Mouse (Mus musculus): ENCODE data around the gene H2-M10.2.

H2-M10.2 gene

GRCm38 (mm10) chr17:36286390-36286789, at the start of gene H2-M10.2:
Gene H2-M10.2 (minus strand): TSS chr17:36286490.
- no peak for DNase-seq

- DNase-seq, result no peak
Observed at GRCm38 (mm10) chr17:36326055-36326454, 39.8 kb upstream of the H2-M10.2 start, which contains the start of gene H2-M10.1. Gene H2-M10.1 (minus strand): TSS chr17:36326155.

DNA sequence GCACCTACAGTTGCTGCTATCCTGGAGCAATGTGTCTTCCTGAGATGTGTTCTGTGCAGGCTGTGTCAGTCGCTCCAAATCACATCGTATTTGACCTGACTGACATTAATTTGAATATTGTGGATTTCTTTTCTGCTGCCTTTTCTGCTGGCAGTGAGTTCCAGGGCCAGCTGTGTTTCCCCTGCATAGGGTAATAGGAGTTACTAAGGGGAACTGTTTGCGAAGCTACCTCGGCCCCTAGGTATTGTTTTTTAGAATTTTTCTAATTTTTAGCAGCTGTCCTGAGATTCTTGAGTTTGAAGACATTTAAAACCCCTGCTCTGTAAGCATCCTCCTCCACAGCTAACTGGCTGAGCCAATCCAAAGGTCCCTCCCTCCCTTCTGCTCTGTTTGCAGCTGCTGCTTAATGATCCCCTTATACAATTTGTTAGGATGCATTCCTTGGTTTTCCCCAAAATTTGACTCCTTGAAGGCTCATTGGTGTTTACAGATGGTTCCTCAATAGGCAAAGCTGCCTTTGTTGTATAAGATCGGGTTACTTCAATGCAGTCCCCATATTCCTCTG, 29.5 kb upstream of the H2-M10.2 start:
- DNase-seq, result no peak

- DNase-seq, result peak; percentile 86 to 87
Observed at GRCm38 (mm10) chr17:36315041-36315688, 28.9 kb upstream of the H2-M10.2 start.

DNA sequence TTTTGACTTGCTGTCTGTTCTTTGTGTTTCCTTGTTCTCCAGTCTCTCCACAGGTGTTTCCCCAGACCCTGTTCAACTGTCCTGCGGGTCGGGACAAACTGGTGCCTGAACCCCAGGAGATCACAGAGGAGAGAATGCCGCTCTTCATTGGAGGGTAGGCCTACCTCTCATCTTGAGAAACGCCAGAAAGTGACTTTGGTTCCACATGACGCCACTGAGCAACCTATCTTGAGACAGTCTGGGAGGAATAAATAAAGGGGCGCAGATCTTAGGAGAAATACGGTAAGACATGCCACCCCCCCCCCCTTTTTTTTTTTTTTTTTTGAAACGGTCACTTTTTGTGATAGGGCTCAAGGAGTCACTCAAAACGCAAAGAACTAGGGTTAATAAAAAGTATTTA, 28.2 kb upstream of the H2-M10.2 start:
- DNase-seq, result peak; percentile 26 to 46

DNA sequence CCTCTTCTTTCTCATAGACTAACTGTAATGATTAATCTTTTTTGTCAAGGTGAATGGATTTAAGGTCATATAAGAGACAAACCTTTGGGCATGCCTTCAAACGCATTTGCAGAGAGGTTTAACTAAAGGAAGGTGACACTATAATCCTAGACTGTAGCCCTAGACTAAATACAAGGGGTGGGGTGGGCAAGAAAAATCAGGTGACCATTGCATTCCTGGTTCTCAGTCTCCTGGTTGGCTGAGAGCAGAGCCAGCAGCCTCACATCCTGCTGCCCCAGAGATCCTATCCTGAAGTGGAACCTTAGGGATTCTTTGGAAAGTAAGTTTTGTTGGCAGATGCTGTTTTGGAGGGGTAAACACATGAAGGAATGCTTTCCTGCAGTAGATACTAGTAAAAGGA, 23.0 kb upstream of the H2-M10.2 start:
- no peak for DNase-seq

DNA sequence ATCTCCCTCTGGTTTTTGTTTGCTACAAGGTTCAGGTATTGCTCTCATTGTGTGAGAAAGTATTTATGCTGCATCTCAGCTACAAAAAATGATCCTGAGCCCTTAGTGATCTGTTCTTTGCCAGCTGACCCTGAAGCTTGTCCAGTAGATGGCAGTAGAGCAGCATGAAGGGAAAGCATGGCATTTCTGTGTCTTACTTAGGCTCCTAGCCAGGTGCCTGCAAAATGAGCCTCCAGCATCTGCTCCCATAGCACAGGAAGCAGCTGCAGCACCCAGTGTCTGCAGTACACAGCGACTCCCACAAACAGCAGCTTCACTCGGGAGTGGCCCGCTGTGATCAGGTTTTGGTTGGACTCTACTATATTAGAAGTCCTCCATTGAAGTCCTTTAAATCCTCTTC, 22.6 kb upstream of the H2-M10.2 start:
- DNase-seq, result peak; percentile 92 to 96

- no peak for DNase-seq
Observed at GRCm38 (mm10) chr17:36281521-36282245, 4.6 kb downstream of the H2-M10.2 start.

GRCm38 (mm10) chr17:36274776-36275175, 11.5 kb downstream of the H2-M10.2 start:
- DNase-seq, result no peak

DNA sequence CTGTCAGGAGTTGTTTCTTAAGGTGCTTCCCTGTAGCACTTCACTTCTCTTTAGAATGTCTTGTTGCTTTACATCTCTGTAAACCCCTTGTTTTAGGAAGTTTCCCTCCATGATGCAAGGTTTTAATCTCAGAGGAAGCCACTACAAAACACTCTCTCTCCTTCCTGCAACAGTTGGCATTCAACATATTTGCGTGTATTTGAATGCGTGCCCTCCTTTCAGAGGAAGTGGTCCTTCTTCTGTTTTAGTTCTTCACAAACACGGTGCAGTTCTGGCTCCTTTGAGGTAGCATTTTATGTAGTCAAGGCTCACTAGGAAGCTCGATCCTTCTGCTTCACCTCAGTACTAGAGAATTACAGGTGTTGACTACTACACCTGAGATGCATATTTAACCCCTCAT, 12.5 kb downstream of the H2-M10.2 start:
- no peak for DNase-seq

GRCm38 (mm10) chr17:36272643-36273366, 13.5 kb downstream of the H2-M10.2 start:
- DNase-seq, result no peak

GRCm38 (mm10) chr17:36271586-36272256, 14.6 kb downstream of the H2-M10.2 start, which contains the start of gene Trim39:
Gene Trim39 (minus strand): TSS chr17:36272247.
- peak in 1 of 2 experiments; percentile 88 for DNase-seq

- DNase-seq, result peak; percentile 94 to 95
Observed at GRCm38 (mm10) chr17:36270956-36271585, 15.2 kb downstream of the H2-M10.2 start.

GRCm38 (mm10) chr17:36265834-36266233, 20.5 kb downstream of the H2-M10.2 start:
- peak; percentile 21 to 38 for DNase-seq

GRCm38 (mm10) chr17:36264273-36264925, 21.9 kb downstream of the H2-M10.2 start:
- no peak for DNase-seq

DNA sequence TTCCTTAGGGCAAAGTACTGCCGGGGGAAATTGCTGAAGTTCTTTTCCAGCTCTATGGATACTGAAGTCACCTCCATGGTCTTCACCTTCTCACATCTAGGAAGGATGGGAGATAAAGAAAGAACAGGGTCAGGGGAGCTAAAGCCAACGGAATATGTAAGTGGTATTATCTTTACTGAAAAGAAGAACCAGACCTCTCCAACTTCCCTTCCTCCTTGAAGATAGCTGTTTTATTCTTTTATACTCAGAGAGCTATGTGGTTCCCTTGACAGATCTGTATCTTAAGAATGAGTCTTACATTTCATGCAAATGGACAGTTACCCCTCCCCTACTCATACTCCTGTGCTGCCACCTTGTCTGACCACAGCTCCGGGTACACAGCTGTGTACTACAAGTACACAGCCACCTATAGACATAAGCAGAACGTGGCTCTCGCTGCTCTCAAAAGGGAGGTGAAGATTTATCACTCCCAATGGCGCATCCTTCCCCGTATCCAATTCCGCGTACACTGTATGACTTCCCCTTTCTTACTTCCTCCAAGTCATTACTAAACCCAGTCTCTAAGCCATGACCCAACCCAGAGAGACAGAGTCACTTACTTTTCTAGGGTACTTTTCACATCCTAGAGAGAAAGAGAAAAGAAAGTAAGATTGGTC, 24.7 kb downstream of the H2-M10.2 start:
- DNase-seq, result no peak

GRCm38 (mm10) chr17:36257969-36258368, 28.3 kb downstream of the H2-M10.2 start, which contains the start of gene Rpp21:
Gene Rpp21 (minus strand): TSS chr17:36258069.
- DNase-seq, result no peak

DNA sequence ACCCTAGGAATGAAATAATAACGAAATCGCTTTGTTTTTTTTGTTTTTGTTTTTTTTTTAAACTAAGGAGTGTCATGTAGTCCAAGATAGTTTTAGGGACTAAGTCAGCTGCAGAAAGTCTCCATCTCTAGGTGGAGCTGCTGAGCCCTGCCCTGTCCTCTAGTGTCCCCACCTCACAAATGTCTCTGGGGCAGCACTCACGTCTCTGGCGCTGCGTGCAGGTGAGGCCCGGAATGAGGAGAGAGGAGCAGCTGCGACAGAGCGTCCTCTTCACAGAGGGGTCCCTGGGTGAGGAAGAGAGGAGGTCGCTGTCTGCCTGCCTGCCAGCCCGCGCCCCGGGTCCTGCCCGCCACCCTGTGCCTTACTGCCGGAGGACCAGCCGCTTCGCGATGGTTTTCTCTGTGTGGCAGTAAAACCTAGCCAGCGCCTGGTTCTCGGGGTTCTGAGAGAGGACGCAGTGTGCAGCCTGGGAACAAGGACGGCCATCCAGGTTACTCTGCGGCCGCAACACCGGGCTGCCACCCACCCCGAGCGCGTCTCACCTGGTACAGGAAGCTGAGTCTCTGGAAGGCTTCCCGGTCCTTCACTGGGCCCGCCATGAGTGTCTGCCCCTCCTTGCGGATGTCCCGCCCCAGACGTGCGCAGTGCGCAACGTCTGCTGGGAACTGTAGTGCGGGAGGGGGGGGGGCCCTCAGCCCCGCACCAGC, 28.9 kb downstream of the H2-M10.2 start:
- peak; percentile 93 for DNase-seq

- no peak for DNase-seq
Observed at GRCm38 (mm10) chr17:36253087-36253600, 33.1 kb downstream of the H2-M10.2 start.

Data from cerebellum, postnatal 10 days (tissue).